ENCODE assay signal across 22 mouse cellular contexts in genomic region chr14:56705687-56706086, GRCm38 (mm10). TPM values are rescaled to one million over a fixed set of nuclear protein-coding genes. Genes with fewer than 3 reads are reported as not detected.
A peak's percentile ranks its signal among the peaks of the same experiment; 100 is the strongest.
DNase-seq lines count a peak whose midpoint lies in the region; ATAC-seq and TF ChIP-seq lines count a peak whose summit lies in the region.
"Had no signal": no experiment of that assay in that cellular context is flagged by ENCODE, and none has a peak within 500 bp of the region (broad histone marks: within the 10 kb centered on the region; RNA-seq: fewer than 3 reads in every experiment).

No protein-coding gene starts in this region.

- H3K27ac ChIP-seq in kidney, postnatal 0 days = no peak overlapping the region
- H3K27ac ChIP-seq in kidney, embryonic 15.5 days = no peak overlapping the region
- H3K27ac ChIP-seq in lung, embryonic 14.5 days (ENCODE audit: low read depth) = no peak overlapping the region
- H3K27ac ChIP-seq: embryonic facial prominence, embryonic 15.5 days; forebrain, embryonic 12.5 days; heart, embryonic 15.5 days; lung, embryonic 15.5 days; midbrain, embryonic 13.5 days; neural tube, embryonic 13.5 days; stomach, postnatal 0 days had no signal

- no peak overlapping the region for H3K4me2 ChIP-seq in kidney, postnatal 0 days (ENCODE audit: low read length)
- H3K4me2 ChIP-seq in kidney, embryonic 15.5 days = no peak overlapping the region
- no peak overlapping the region for H3K4me2 ChIP-seq in lung, embryonic 14.5 days
- H3K4me2 ChIP-seq: embryonic facial prominence, embryonic 15.5 days; forebrain, embryonic 12.5 days; heart, embryonic 15.5 days; lung, embryonic 15.5 days; midbrain, embryonic 13.5 days; neural tube, embryonic 13.5 days had no signal

- no peaks in the 10 kb centered on the region for H3K9me3 ChIP-seq in kidney, postnatal 0 days (replicated peaks; ENCODE audit: low read length)
- no peaks in the 10 kb centered on the region for H3K9me3 ChIP-seq in kidney, embryonic 15.5 days (replicated peaks)
- no peaks in the 10 kb centered on the region for H3K9me3 ChIP-seq in lung, embryonic 14.5 days (ENCODE audit: low read depth, low read length)
- H3K9me3 ChIP-seq: embryonic facial prominence, embryonic 15.5 days; forebrain, embryonic 12.5 days; G1E; heart, embryonic 15.5 days; lung, embryonic 15.5 days; midbrain, embryonic 13.5 days; neural tube, embryonic 13.5 days had no signal

- H3K36me3 ChIP-seq in kidney, postnatal 0 days (ENCODE audit: insufficient read depth, low read length) = no peaks in the 10 kb centered on the region
- peaks cover 14% of the 10 kb centered on the region for H3K36me3 ChIP-seq in kidney, embryonic 15.5 days
- peaks cover 8% of the 10 kb centered on the region for H3K36me3 ChIP-seq in lung, embryonic 14.5 days (ENCODE audit: insufficient read depth)

- TF ChIP-seq CTCF in kidney, postnatal 0 days (IDR thresholded peaks at IDR 0.05; ENCODE audit: low read depth) = no peak
- TF ChIP-seq CTCF in lung, embryonic 14.5 days (IDR thresholded peaks at IDR 0.05; ENCODE audit: low read depth) = no peak

- no peak overlapping the region for H3K4me3 ChIP-seq in kidney, postnatal 0 days (replicated peaks; ENCODE audit: low read depth, low read length)
- no peak overlapping the region for H3K4me3 ChIP-seq in kidney, embryonic 15.5 days (replicated peaks)
- H3K4me3 ChIP-seq in lung, embryonic 14.5 days (ENCODE audit: low read depth, low read length) = no peak overlapping the region
- H3K4me3 ChIP-seq: embryonic facial prominence, embryonic 15.5 days; forebrain, embryonic 12.5 days; heart, embryonic 15.5 days; lung, embryonic 15.5 days; midbrain, embryonic 13.5 days; neural tube, embryonic 13.5 days had no signal

- H3K9ac ChIP-seq in kidney, postnatal 0 days (ENCODE audit: low read depth, low read length) = no peak overlapping the region
- H3K9ac ChIP-seq in kidney, embryonic 15.5 days = no peak overlapping the region
- H3K9ac ChIP-seq in lung, embryonic 14.5 days = no peak overlapping the region
- H3K9ac ChIP-seq: embryonic facial prominence, embryonic 15.5 days; forebrain, embryonic 12.5 days; forebrain, postnatal 0 days; heart, embryonic 15.5 days; lung, embryonic 15.5 days; midbrain, embryonic 13.5 days; neural tube, embryonic 13.5 days had no signal

- WGBS in kidney, postnatal 0 days = 57% methylated on average over 4 of the region's 4 CpGs
- WGBS in kidney, embryonic 15.5 days = 56% methylated on average over 4 of the region's 4 CpGs
- whole genome bisulfite sequencing in lung, embryonic 14.5 days = 31% methylated on average over 4 of the region's 4 CpGs

- DNase-seq in adrenal gland, postnatal 14 days = peak; percentile 31
- no peak for DNase-seq in adrenal gland, adult 8-10 months
- peak; percentile 60 for DNase-seq in kidney, postnatal 0 days (ENCODE audit: low spot score)
- peak; percentile 53 for DNase-seq in lung, embryonic 14.5 days
- DNase-seq in lung, postnatal 14 days = no peak
- DNase-seq in mesoderm, embryonic 11.5 days (ENCODE audit: low read depth, low spot score) = peak; percentile 6
- DNase-seq: cerebellum, adult 18-20 months; cerebellum, postnatal 10 days; forebrain, postnatal 0 days; right cerebral cortex, postnatal 4 days; thymus, adult 18-20 months; thymus, postnatal 25 days had no signal

- H3K27me3 ChIP-seq in kidney, postnatal 0 days (ENCODE audit: insufficient read depth, low read length) = no peaks in the 10 kb centered on the region
- H3K27me3 ChIP-seq in kidney, embryonic 15.5 days = no peaks in the 10 kb centered on the region
- no peaks in the 10 kb centered on the region for H3K27me3 ChIP-seq in lung, embryonic 14.5 days (ENCODE audit: insufficient read depth, low read length)
- H3K27me3 ChIP-seq: embryonic facial prominence, embryonic 15.5 days; forebrain, embryonic 12.5 days; heart, embryonic 15.5 days; lung, embryonic 15.5 days; midbrain, embryonic 13.5 days; neural tube, embryonic 13.5 days had no signal

- ATAC-seq in kidney, postnatal 0 days (replicated peaks; ENCODE audit: low FRiP score, low read depth) = no peak
- ATAC-seq in kidney, embryonic 15.5 days (replicated peaks; ENCODE audit: low FRiP score) = no peak
- ATAC-seq in lung, embryonic 14.5 days (ENCODE audit: insufficient read depth) = no peak
- ATAC-seq: forebrain, postnatal 0 days; hindbrain, embryonic 16.5 days; midbrain, embryonic 13.5 days had no signal

- H3K4me1 ChIP-seq in kidney, postnatal 0 days (replicated peaks; ENCODE audit: insufficient read depth, low read length) = no peaks in the 10 kb centered on the region
- H3K4me1 ChIP-seq in kidney, embryonic 15.5 days = 0 out of 2 replicates have a peak, but pooled peaks cover 11% of the 10 kb centered on the region
- no peaks in the 10 kb centered on the region for H3K4me1 ChIP-seq in lung, embryonic 14.5 days (ENCODE audit: insufficient read depth)
- H3K4me1 ChIP-seq: embryonic facial prominence, embryonic 15.5 days; forebrain, embryonic 12.5 days; midbrain, embryonic 13.5 days had no signal

RNA-seq across cellular contexts. Expression of gene Mphosph8, which starts 37.6 kb away (rescaled TPM):
- 23.8 and 25.4 TPM in 2 replicates for total RNA-seq in adrenal gland, postnatal 14 days (2021)
- total RNA-seq in adrenal gland, adult 8-10 months (2022) = 10 to 100 TPM; 24.7 to 44.6 (median 35.9) TPM
- polyA plus RNA-seq in kidney, postnatal 0 days (2015; fragmentation: Nextera tagmentation; extraction: Ambion mirVana) = 28.8 and 32.0 TPM in 2 replicates
- 34.7 and 36.5 TPM in 2 replicates for polyA plus RNA-seq in kidney, embryonic 15.5 days (2015; fragmentation: Nextera tagmentation; extraction: Ambion mirVana)
- 28.0 and 30.7 TPM in 2 replicates for polyA plus RNA-seq in lung, embryonic 14.5 days (2014; fragmentation: Nextera tagmentation; extraction: Ambion mirVana)

Comparison
In these comparisons a context has a peak if more than half of its experiments do, and no peak if none do; other contexts are left out.
1. DNase-seq: peak in adrenal gland, postnatal 14 days (single experiment), kidney, postnatal 0 days (single experiment), lung, embryonic 14.5 days (single experiment) and mesoderm, embryonic 11.5 days (single experiment); none in adrenal gland, adult 8-10 months (single experiment) and lung, postnatal 14 days (single experiment).